Mouse (Mus musculus) splenic B cell, adult 2 months (primary cell): Measurements from ENCODE around the gene Npas3.

Experiments
- DNase-seq: peaks from one replicate; pipeline ENCODE4 v3.0.0-alpha.2; 2011; ENCODE audit warnings: low read depth, low spot score
- H3K27me3 ChIP-seq: 2 replicates; pipeline ENCODE4 v1.6.1; 2012; ENCODE audit warnings: mild to moderate bottlenecking, low read length, moderate library complexity, mixed read lengths; ENCODE audit not compliant: control insufficient read depth, poor library complexity, insufficient read depth, severe bottlenecking
- H3K36me3 ChIP-seq: 2 replicates; pipeline ENCODE4 v1.6.1; 2012; ENCODE audit warnings: mild to moderate bottlenecking, low read length, moderate library complexity, mixed read lengths; ENCODE audit not compliant: control insufficient read depth, poor library complexity, insufficient read depth, severe bottlenecking

Gene Npas3

GRCm38 (mm10) chr12:54068757-54069146, 820.3 kb downstream of the Npas3 start:
- no peak for DNase-seq
- Histone ChIP-seq H3K36me3 (no peaks in the 10 kb centered on the region), H3K27me3 (no peaks in the 10 kb centered on the region; the same call in 1 of the 2 replicates)

- H3K36me3 ChIP-seq: no peaks in the 10 kb centered on the region
- DNase-seq: no peak
- H3K27me3 ChIP-seq: no peaks in the 10 kb centered on the region
Measured at GRCm38 (mm10) chr12:54074012-54074411, 825.5 kb downstream of the Npas3 start.

- Histone ChIP-seq H3K36me3 (no peaks in the 10 kb centered on the region), H3K27me3 (no peaks in the 10 kb centered on the region)
- DNase-seq: no peak
Measured at GRCm38 (mm10) chr12:54080996-54081395, 832.5 kb downstream of the Npas3 start.

- Histone ChIP-seq H3K36me3 (no peaks in the 10 kb centered on the region), H3K27me3 (no peaks in the 10 kb centered on the region)
- no peak for DNase-seq
Measured at GRCm38 (mm10) chr12:54093729-54094128, 845.3 kb downstream of the Npas3 start.

GRCm38 (mm10) chr12:54096492-54096891, 848.0 kb downstream of the Npas3 start:
- Histone ChIP-seq H3K36me3 (no peaks in the 10 kb centered on the region), H3K27me3 (no peaks in the 10 kb centered on the region)
- DNase-seq: no peak

- no peaks in the 10 kb centered on the region for H3K36me3 ChIP-seq
- no peak for DNase-seq
- no peaks in the 10 kb centered on the region for H3K27me3 ChIP-seq
Measured at GRCm38 (mm10) chr12:54098136-54098535, 849.7 kb downstream of the Npas3 start.

GRCm38 (mm10) chr12:54098785-54099184, 850.3 kb downstream of the Npas3 start:
- Histone ChIP-seq H3K36me3 (no peaks in the 10 kb centered on the region), H3K27me3 (no peaks in the 10 kb centered on the region)
- peak; percentile 49 for DNase-seq

GRCm38 (mm10) chr12:54099458-54099857, 851.0 kb downstream of the Npas3 start:
- no peak for DNase-seq

GRCm38 (mm10) chr12:54101307-54101870, 852.9 kb downstream of the Npas3 start:
- Histone ChIP-seq H3K27me3 (no peaks in the 10 kb centered on the region), H3K36me3 (no peaks in the 10 kb centered on the region)
- no peak for DNase-seq

More at GRCm38 (mm10) chr12:54099458-54099857, 851.0 kb downstream of the Npas3 start:
- Histone ChIP-seq H3K36me3 (no peaks in the 10 kb centered on the region), H3K27me3 (no peaks in the 10 kb centered on the region)

- Histone ChIP-seq H3K36me3 (no peaks in the 10 kb centered on the region), H3K27me3 (no peaks in the 10 kb centered on the region)
- no peak for DNase-seq
Measured at GRCm38 (mm10) chr12:54102500-54102899, 854.0 kb downstream of the Npas3 start.

- Histone ChIP-seq H3K27me3 (no peaks in the 10 kb centered on the region), H3K36me3 (no peaks in the 10 kb centered on the region)
- DNase-seq: no peak
Measured at GRCm38 (mm10) chr12:54105531-54105930, 857.1 kb downstream of the Npas3 start.

- Histone ChIP-seq H3K27me3 (no peaks in the 10 kb centered on the region), H3K36me3 (no peaks in the 10 kb centered on the region)
- DNase-seq: no peak
Measured at GRCm38 (mm10) chr12:54105946-54106345, 857.5 kb downstream of the Npas3 start.

GRCm38 (mm10) chr12:54110342-54110741, 861.9 kb downstream of the Npas3 start:
- DNase-seq: no peak
- H3K36me3 ChIP-seq: no peaks in the 10 kb centered on the region
- no peaks in the 10 kb centered on the region for H3K27me3 ChIP-seq

- H3K36me3 ChIP-seq: no peaks in the 10 kb centered on the region
- H3K27me3 ChIP-seq: no peaks in the 10 kb centered on the region
- DNase-seq: no peak
Measured at GRCm38 (mm10) chr12:54110930-54111329, 862.5 kb downstream of the Npas3 start.

- DNase-seq: no peak
Measured at GRCm38 (mm10) chr12:54120386-54120785, 871.9 kb downstream of the Npas3 start.

GRCm38 (mm10) chr12:54121286-54121685, 872.8 kb downstream of the Npas3 start:
- no peaks in the 10 kb centered on the region for H3K36me3 ChIP-seq
- no peaks in the 10 kb centered on the region for H3K27me3 ChIP-seq
- no peak for DNase-seq

More at GRCm38 (mm10) chr12:54120386-54120785, 871.9 kb downstream of the Npas3 start:
- H3K27me3 ChIP-seq: no peaks in the 10 kb centered on the region
- H3K36me3 ChIP-seq: no peaks in the 10 kb centered on the region
